Mouse (Mus musculus): ENCODE data around the gene Cyp4a14. TPM values are rescaled to one million over a fixed set of nuclear protein-coding genes. Genes with fewer than 3 reads are reported as not detected.
"Not testable (repeated sequence)": the region's sequence is repeated elsewhere in the genome, so short reads cannot be mapped to it uniquely, and the experiment has no call there.

Cyp4a14 gene
- total RNA-seq (2021): not detected
- long read RNA-seq, experiment 1: 0 reads
- long read RNA-seq, experiment 2: 0 reads

- no peak within 1 kb of the TSS for H3K4me3 ChIP-seq
- intact Hi-C loops (cut with DNase I): no loop called here
- no peak for TF ChIP-seq CTCF (IDR thresholded peaks at IDR 0.05)
- no peak within 1 kb of the TSS for H3K27ac ChIP-seq
- DNase-seq (ENCODE audit: extremely low spot score in 1 of 2, low spot score in 2 of 2): no peak
Measured at GRCm38 (mm10) chr4:115496001-115496400, at the start of gene Cyp4a14. Gene Cyp4a14, minus strand, starts transcription at chr4:115496142.

GRCm38 (mm10) chr4:115545101-115545500, 49.2 kb upstream of the Cyp4a14 start:
- intact Hi-C loops (cut with DNase I): no loop called here
- no peak overlapping the region for H3K4me3 ChIP-seq
- H3K27ac ChIP-seq: no peak overlapping the region
- no peak for TF ChIP-seq CTCF (IDR thresholded peaks at IDR 0.05)
- DNase-seq (ENCODE audit: extremely low spot score in 1 of 2, low spot score in 2 of 2): no peak

GRCm38 (mm10) chr4:115521766-115522165, 25.8 kb upstream of the Cyp4a14 start:
- no peak for DNase-seq (ENCODE audit: extremely low spot score in 1 of 2, low spot score in 2 of 2)

GRCm38 (mm10) chr4:115519444-115519843, 23.5 kb upstream of the Cyp4a14 start:
- TF ChIP-seq CTCF (IDR thresholded peaks at IDR 0.05): no peak
- no peak for DNase-seq (ENCODE audit: extremely low spot score in 1 of 2, low spot score in 2 of 2)
- H3K27ac ChIP-seq: no peak overlapping the region

More at GRCm38 (mm10) chr4:115521766-115522165, 25.8 kb upstream of the Cyp4a14 start:
- TF ChIP-seq CTCF (IDR thresholded peaks at IDR 0.05): no peak
- no peak overlapping the region for H3K27ac ChIP-seq
- intact Hi-C loops (cut with DNase I): no loop called here
- H3K4me3 ChIP-seq: no peak overlapping the region

GRCm38 (mm10) chr4:115518000-115518399, 22.1 kb upstream of the Cyp4a14 start, which contains the start of gene Cyp4a10:
Gene Cyp4a10, plus strand, starts transcription at chr4:115518264.
- H3K4me3 ChIP-seq; intact Hi-C loops (cut with DNase I); H3K27ac ChIP-seq; DNase-seq (ENCODE audit: extremely low spot score in 1 of 2, low spot score in 2 of 2): not testable (repeated sequence)

More at GRCm38 (mm10) chr4:115519444-115519843, 23.5 kb upstream of the Cyp4a14 start:
- no peak overlapping the region for H3K4me3 ChIP-seq
- intact Hi-C loops (cut with DNase I): no loop called here

- H3K4me3 ChIP-seq; H3K27ac ChIP-seq; intact Hi-C loops (cut with DNase I); DNase-seq (ENCODE audit: extremely low spot score in 1 of 2, low spot score in 2 of 2): not testable (repeated sequence)
Measured at GRCm38 (mm10) chr4:115513964-115514363, 18.0 kb upstream of the Cyp4a14 start.

GRCm38 (mm10) chr4:115497466-115497865, 1.5 kb upstream of the Cyp4a14 start:
- intact Hi-C loops (cut with DNase I): no loop called here
- DNase-seq (ENCODE audit: extremely low spot score in 1 of 2, low spot score in 2 of 2): no peak
- Histone ChIP-seq H3K27ac (no peak overlapping the region), H3K4me3 (no peak overlapping the region)
- no peak for TF ChIP-seq CTCF (IDR thresholded peaks at IDR 0.05)

- Histone ChIP-seq H3K4me3 (no peak overlapping the region), H3K27ac (no peak overlapping the region)
- DNase-seq (ENCODE audit: extremely low spot score in 1 of 2, low spot score in 2 of 2): no peak
- intact Hi-C loops (cut with DNase I): loop anchor here (2.0 kb wide), 1 partner anchor 230 kb away; no protein-coding TSS in a partner anchor
- no peak for TF ChIP-seq CTCF (IDR thresholded peaks at IDR 0.05)
Measured at GRCm38 (mm10) chr4:115481006-115481652, 14.8 kb downstream of the Cyp4a14 start.

- intact Hi-C loops (cut with DNase I); H3K4me3 ChIP-seq; H3K27ac ChIP-seq: not testable (repeated sequence)
- peak; percentile 44 for TF ChIP-seq CTCF (IDR thresholded peaks at IDR 0.05)
- DNase-seq (ENCODE audit: extremely low spot score in 1 of 2, low spot score in 2 of 2): peak in 1 of 2 experiments; percentile 16
Measured at GRCm38 (mm10) chr4:115476051-115476450, 19.9 kb downstream of the Cyp4a14 start.

GRCm38 (mm10) chr4:115473585-115473984, 22.4 kb downstream of the Cyp4a14 start:
- H3K27ac ChIP-seq; DNase-seq (ENCODE audit: extremely low spot score in 1 of 2, low spot score in 2 of 2); H3K4me3 ChIP-seq; intact Hi-C loops (cut with DNase I): not testable (repeated sequence)

GRCm38 (mm10) chr4:115452304-115452703, 43.6 kb downstream of the Cyp4a14 start, which contains the start of gene Cyp4a30b:
Gene Cyp4a30b, plus strand, starts transcription at chr4:115452604.
- intact Hi-C loops (cut with DNase I): no loop called here
- no peak for TF ChIP-seq CTCF (IDR thresholded peaks at IDR 0.05)
- Histone ChIP-seq H3K27ac (no peak within 1 kb of the TSS), H3K4me3 (no peak within 1 kb of the TSS)
- no peak for DNase-seq (ENCODE audit: extremely low spot score in 1 of 2, low spot score in 2 of 2)

- H3K4me3 ChIP-seq: no peak overlapping the region
- no peak overlapping the region for H3K27ac ChIP-seq
- TF ChIP-seq CTCF (IDR thresholded peaks at IDR 0.05): no peak
- no peak for DNase-seq (ENCODE audit: extremely low spot score in 1 of 2, low spot score in 2 of 2)
- intact Hi-C loops (cut with DNase I): no loop called here
Measured at GRCm38 (mm10) chr4:115450577-115451137, 45.3 kb downstream of the Cyp4a14 start.

Other genes starting within 250 kb of the Cyp4a14 start
- gene Cyp4a12a, start 197.1 kb downstream of the Cyp4a14 start, total RNA-seq (2021): not detected
- gene Cyp4a12b, start 84.5 kb downstream of the Cyp4a14 start, total RNA-seq (2021): under 1 TPM in 1 of 2 experiments, not detected in 1; 0.14 TPM
- not detected for gene Cyp4a30b, start 43.5 kb downstream of the Cyp4a14 start, total RNA-seq (2021)
- not detected for gene Cyp4a10, start 22.1 kb upstream of the Cyp4a14 start, total RNA-seq (2021)
- gene Cyp4a31, start 67.5 kb upstream of the Cyp4a14 start, total RNA-seq (2021): not detected
- gene Cyp4a32, start 104.8 kb upstream of the Cyp4a14 start, total RNA-seq (2021): not detected
- gene Cyp4b1, start 151.6 kb upstream of the Cyp4a14 start, total RNA-seq (2021): 1 to 10 TPM; 1.7 to 2.4 TPM
- 10 to 100 TPM; 50.7 to 52.5 TPM for gene Efcab14, start 241.6 kb upstream of the Cyp4a14 start, total RNA-seq (2021)

Data from left cerebral cortex, adult 2 months (tissue).